Mouse (Mus musculus): Measurements from ENCODE around the gene Ap1s3. TPM values are rescaled to one million over a fixed set of nuclear protein-coding genes. Genes with fewer than 3 reads are reported as not detected.

Gene Ap1s3
- polyA plus RNA-seq (2015; fragmentation: Nextera tagmentation; extraction: Ambion mirVana), result 0.16 TPM in 1 of 2 replicates, not detected in the other

- Histone ChIP-seq H3K36me3 (no peaks in the 10 kb centered on the region), H3K9ac (peak within 1 kb of the TSS; percentile 69), H3K27ac (no peak within 1 kb of the TSS), H3K4me3 (peak within 1 kb of the TSS; percentile 64), H3K27me3 (peaks cover 46% of the 10 kb centered on the region), H3K4me1 (replicated peaks) (peaks cover 16% of the 10 kb centered on the region), H3K9me3 (no peaks in the 10 kb centered on the region), H3K4me2 (peak within 1 kb of the TSS; percentile 100)
- ATAC-seq (ENCODE audit: low FRiP score), result peak; percentile 90
- under 1% methylated on average over 46 of the region's 51 CpGs for WGBS
These were observed at the start of gene Ap1s3 for GRCm38 (mm10) chr1:79671543-79672337. Gene Ap1s3, minus strand, starts transcription at chr1:79671972.

- 93% methylated on average over 13 of the region's 13 CpGs for WGBS
- no peak for ATAC-seq (ENCODE audit: low FRiP score)
- H3K4me1 ChIP-seq (replicated peaks), result peaks cover 8% of the 10 kb centered on the region
These were observed 42.6 kb upstream of the Ap1s3 start for GRCm38 (mm10) chr1:79714152-79714923.

GRCm38 (mm10) chr1:79713081-79713480 lies 41.3 kb upstream of the Ap1s3 start:
- peaks cover 44% of the 10 kb centered on the region for H3K36me3 ChIP-seq
- H3K4me3 ChIP-seq, result no peak overlapping the region
- 85% methylated on average over 5 of the region's 5 CpGs for WGBS

More at GRCm38 (mm10) chr1:79714152-79714923, 42.6 kb upstream of the Ap1s3 start:
- Histone ChIP-seq H3K9ac (no peak overlapping the region), H3K36me3 (peaks cover 39% of the 10 kb centered on the region), H3K27ac (no peak overlapping the region), H3K4me3 (no peak overlapping the region), H3K27me3 (no peaks in the 10 kb centered on the region), H3K9me3 (no peaks in the 10 kb centered on the region), H3K4me2 (no peak overlapping the region)

GRCm38 (mm10) chr1:79711147-79712126 lies 39.7 kb upstream of the Ap1s3 start:
- Histone ChIP-seq H3K27me3 (no peaks in the 10 kb centered on the region), H3K4me3 (no peak overlapping the region), H3K4me1 (replicated peaks) (peaks cover 8% of the 10 kb centered on the region), H3K36me3 (peaks cover 56% of the 10 kb centered on the region), H3K4me2 (no peak overlapping the region), H3K9me3 (no peaks in the 10 kb centered on the region), H3K9ac (0 out of 2 replicates have a peak overlapping the region, but pooled peaks have one; percentile 8), H3K27ac (peak overlapping the region; percentile 52; the same call in 1 of the 2 replicates)
- no peak for ATAC-seq (ENCODE audit: low FRiP score)
- WGBS, result 83% methylated on average over 18 of the region's 18 CpGs

More at GRCm38 (mm10) chr1:79713081-79713480, 41.3 kb upstream of the Ap1s3 start:
- Histone ChIP-seq H3K4me2 (no peak overlapping the region), H3K9me3 (no peaks in the 10 kb centered on the region), H3K9ac (no peak overlapping the region), H3K27me3 (no peaks in the 10 kb centered on the region), H3K4me1 (replicated peaks) (peaks cover 8% of the 10 kb centered on the region), H3K27ac (no peak overlapping the region)
- ATAC-seq (ENCODE audit: low FRiP score), result no peak

GRCm38 (mm10) chr1:79710678-79711077 lies 38.9 kb upstream of the Ap1s3 start:
- Histone ChIP-seq H3K9me3 (no peaks in the 10 kb centered on the region), H3K4me1 (replicated peaks) (peaks cover 8% of the 10 kb centered on the region), H3K27me3 (no peaks in the 10 kb centered on the region), H3K4me2 (no peak overlapping the region), H3K9ac (0 out of 2 replicates have a peak overlapping the region, but pooled peaks have one; percentile 8), H3K27ac (peak overlapping the region; percentile 52), H3K4me3 (no peak overlapping the region), H3K36me3 (peaks cover 63% of the 10 kb centered on the region)
- peak; percentile 52; the same call in 1 of the 2 replicates for ATAC-seq (ENCODE audit: low FRiP score)
- WGBS, result 56% methylated on average over 4 of the region's 4 CpGs

GRCm38 (mm10) chr1:79710216-79710615 lies 38.4 kb upstream of the Ap1s3 start:
- Histone ChIP-seq H3K27ac (peak overlapping the region; percentile 36; the same call in 1 of the 2 replicates), H3K4me1 (replicated peaks) (peaks cover 8% of the 10 kb centered on the region), H3K4me2 (no peak overlapping the region), H3K36me3 (peaks cover 66% of the 10 kb centered on the region), H3K27me3 (no peaks in the 10 kb centered on the region), H3K9me3 (no peaks in the 10 kb centered on the region), H3K4me3 (no peak overlapping the region), H3K9ac (no peak overlapping the region)
- WGBS, result 83% methylated on average over 8 of the region's 8 CpGs
- ATAC-seq (ENCODE audit: low FRiP score), result no peak

- Histone ChIP-seq H3K27ac (no peak overlapping the region), H3K4me2 (no peak overlapping the region), H3K9me3 (no peaks in the 10 kb centered on the region), H3K4me3 (no peak overlapping the region), H3K4me1 (replicated peaks) (peaks cover 8% of the 10 kb centered on the region), H3K36me3 (peaks cover 59% of the 10 kb centered on the region), H3K27me3 (no peaks in the 10 kb centered on the region), H3K9ac (no peak overlapping the region)
- ATAC-seq (ENCODE audit: low FRiP score), result no peak
- 90% methylated on average over 9 of the region's 9 CpGs for WGBS
These were observed 35.6 kb upstream of the Ap1s3 start for GRCm38 (mm10) chr1:79707383-79707782.

- Histone ChIP-seq H3K4me3 (no peak overlapping the region), H3K4me2 (no peak overlapping the region), H3K27me3 (no peaks in the 10 kb centered on the region), H3K27ac (no peak overlapping the region), H3K9ac (no peak overlapping the region), H3K36me3 (peaks cover 60% of the 10 kb centered on the region), H3K4me1 (replicated peaks) (peaks cover 8% of the 10 kb centered on the region), H3K9me3 (no peaks in the 10 kb centered on the region)
- WGBS, result 95% methylated on average over 3 of the region's 3 CpGs
- ATAC-seq (ENCODE audit: low FRiP score), result no peak
These were observed 34.9 kb upstream of the Ap1s3 start for GRCm38 (mm10) chr1:79706707-79707106.

GRCm38 (mm10) chr1:79704672-79705071 lies 32.9 kb upstream of the Ap1s3 start:
- ATAC-seq (ENCODE audit: low FRiP score), result no peak
- no peaks in the 10 kb centered on the region for H3K27me3 ChIP-seq
- no peak overlapping the region for H3K9ac ChIP-seq
- H3K4me2 ChIP-seq, result no peak overlapping the region
- no peaks in the 10 kb centered on the region for H3K4me1 ChIP-seq (replicated peaks)
- H3K27ac ChIP-seq, result no peak overlapping the region
- 88% methylated on average over 2 of the region's 2 CpGs for WGBS
- H3K9me3 ChIP-seq, result no peaks in the 10 kb centered on the region
- H3K36me3 ChIP-seq, result peaks cover 66% of the 10 kb centered on the region
- no peak overlapping the region for H3K4me3 ChIP-seq

- H3K27ac ChIP-seq, result no peak overlapping the region
- peaks cover 57% of the 10 kb centered on the region for H3K36me3 ChIP-seq
- H3K27me3 ChIP-seq, result no peaks in the 10 kb centered on the region
- H3K4me3 ChIP-seq, result no peak overlapping the region
- H3K9ac ChIP-seq, result no peak overlapping the region
- no peaks in the 10 kb centered on the region for H3K9me3 ChIP-seq
- ATAC-seq (ENCODE audit: low FRiP score), result no peak
- no peaks in the 10 kb centered on the region for H3K4me1 ChIP-seq (replicated peaks)
- no peak overlapping the region for H3K4me2 ChIP-seq
- WGBS, result 88% methylated on average over 8 of the region's 8 CpGs
These were observed 31.7 kb upstream of the Ap1s3 start for GRCm38 (mm10) chr1:79703520-79703919.

GRCm38 (mm10) chr1:79698506-79698905 lies 26.7 kb upstream of the Ap1s3 start:
- no peak for ATAC-seq (ENCODE audit: low FRiP score)
- WGBS, result 88% methylated on average over 2 of the region's 2 CpGs
- peaks cover 12% of the 10 kb centered on the region for H3K4me1 ChIP-seq (replicated peaks)

More at GRCm38 (mm10) chr1:79698506-79698905, 26.7 kb upstream of the Ap1s3 start:
- H3K27ac ChIP-seq, result no peak overlapping the region
- H3K36me3 ChIP-seq, result peaks cover 20% of the 10 kb centered on the region
- H3K9ac ChIP-seq, result no peak overlapping the region
- H3K4me3 ChIP-seq, result no peak overlapping the region
- H3K9me3 ChIP-seq, result no peaks in the 10 kb centered on the region
- H3K4me2 ChIP-seq, result no peak overlapping the region
- 0 out of 2 replicates have a peak, but pooled peaks cover 5% of the 10 kb centered on the region for H3K27me3 ChIP-seq
